26 mouse cellular contexts compared by ENCODE assay signal in genomic region chr9:54299389-54299788, GRCm38 (mm10). TPM values are rescaled to one million over a fixed set of nuclear protein-coding genes. Genes with fewer than 3 reads are reported as not detected.
DNase-seq lines count a peak whose midpoint lies in the region; ATAC-seq and TF ChIP-seq lines count a peak whose summit lies in the region.
"Had no signal": no experiment of that assay in that cellular context is flagged by ENCODE, and none has a peak within 500 bp of the region (broad histone marks: within the 10 kb centered on the region; RNA-seq: fewer than 3 reads in every experiment).

No protein-coding gene starts in this region.

- DNase-seq in liver, adult 2 months (ENCODE audit: extremely low read depth, low read depth, low spot score): peak; percentile 82
- DNase-seq in liver, embryonic 11.5 days (ENCODE audit: low spot score): no peak
- DNase-seq in liver: no peak
- DNase-seq in liver, postnatal 0 days: no peak
- DNase-seq: adrenal gland, adult 8-10 months; adrenal gland, postnatal 25 days; B cell, adult 2 months; cerebellum, adult 11 months; cerebellum, adult 11-12 months; cerebellum, adult 18-20 months had no signal

- peaks cover 12% of the 10 kb centered on the region for H3K4me1 ChIP-seq in liver, adult 2 months (ENCODE audit: control insufficient read depth, insufficient read depth, low read length)
- no peaks in the 10 kb centered on the region for H3K4me1 ChIP-seq in liver, embryonic 11.5 days (replicated peaks; ENCODE audit: control insufficient read depth, insufficient read depth, low read length)
- no peaks in the 10 kb centered on the region for H3K4me1 ChIP-seq in liver, embryonic 16.5 days (ENCODE audit: control insufficient read depth, low read depth, low read length)
- no peaks in the 10 kb centered on the region for H3K4me1 ChIP-seq in liver, postnatal 0 days (ENCODE audit: insufficient read depth)
- H3K4me1 ChIP-seq in liver, embryonic 12.5 days: no peaks in the 10 kb centered on the region

- WGBS in liver, adult 2 months: 21% methylated on average over 3 of the region's 3 CpGs
- whole genome bisulfite sequencing in liver, embryonic 11.5 days: 76% methylated on average over 3 of the region's 3 CpGs
- 51% methylated on average over 3 of the region's 3 CpGs for WGBS in liver, embryonic 16.5 days (ENCODE audit: insufficient replicate concordance)
- WGBS in liver, postnatal 0 days (ENCODE audit: insufficient replicate concordance): 55% methylated on average over 3 of the region's 3 CpGs
- WGBS in liver, embryonic 12.5 days (ENCODE audit: insufficient replicate concordance): 58% methylated on average over 3 of the region's 3 CpGs

- no peaks in the 10 kb centered on the region for H3K36me3 ChIP-seq in liver, adult 2 months (ENCODE audit: control insufficient read depth, insufficient read depth, low read length)
- no peaks in the 10 kb centered on the region for H3K36me3 ChIP-seq in liver, embryonic 11.5 days (ENCODE audit: control insufficient read depth, insufficient read depth, low read length)
- no peaks in the 10 kb centered on the region for H3K36me3 ChIP-seq in liver, embryonic 16.5 days (ENCODE audit: control insufficient read depth, insufficient read depth)
- H3K36me3 ChIP-seq in liver, postnatal 0 days (replicated peaks; ENCODE audit: insufficient read depth, low read length): no peaks in the 10 kb centered on the region
- no peaks in the 10 kb centered on the region for H3K36me3 ChIP-seq in liver, embryonic 12.5 days
- H3K36me3 ChIP-seq: G1E had no signal

- no peak for ATAC-seq in liver, embryonic 11.5 days (replicated peaks; ENCODE audit: low FRiP score)
- ATAC-seq in liver, embryonic 16.5 days (ENCODE audit: low read depth): 0 out of 2 replicates have a peak, but pooled peaks have one; percentile 21
- ATAC-seq in liver, postnatal 0 days: peak; percentile 82
- no peak for ATAC-seq in liver, embryonic 12.5 days
- ATAC-seq: activated CD4-positive, CD25-positive, alpha-beta regulatory T cell, adult 4 months; CD4-positive, CD25-positive, alpha-beta regulatory T cell, adult 4 months; Patski had no signal

- H3K9ac ChIP-seq in liver, adult 2 months (ENCODE audit: low read depth, low read length): no peak overlapping the region
- no peak overlapping the region for H3K9ac ChIP-seq in liver, embryonic 11.5 days (ENCODE audit: low read depth, low read length)
- H3K9ac ChIP-seq in liver, embryonic 16.5 days (ENCODE audit: low read depth, low read length): no peak overlapping the region
- H3K9ac ChIP-seq in liver, postnatal 0 days (replicated peaks): no peak overlapping the region
- H3K9ac ChIP-seq in liver, embryonic 12.5 days: no peak overlapping the region

- no peaks in the 10 kb centered on the region for H3K27me3 ChIP-seq in liver, adult 2 months (ENCODE audit: control insufficient read depth, insufficient read depth, low read length)
- no peaks in the 10 kb centered on the region for H3K27me3 ChIP-seq in liver, embryonic 11.5 days (replicated peaks; ENCODE audit: control insufficient read depth, insufficient read depth, low read length)
- no peaks in the 10 kb centered on the region for H3K27me3 ChIP-seq in liver, embryonic 16.5 days (ENCODE audit: control insufficient read depth, insufficient read depth, low read depth, low read length)
- no peaks in the 10 kb centered on the region for H3K27me3 ChIP-seq in liver, postnatal 0 days (ENCODE audit: insufficient read depth, low read length)
- no peaks in the 10 kb centered on the region for H3K27me3 ChIP-seq in liver, embryonic 12.5 days (replicated peaks)

- no peak for TF ChIP-seq POLR2A in liver, adult 2 months (IDR thresholded peaks at IDR 0.05; ENCODE audit: extremely low read depth, insufficient read depth, low read length)

- TF ChIP-seq EP300 in liver, postnatal 0 days (IDR thresholded peaks at IDR 0.05; ENCODE audit: low read depth): no peak

- peak overlapping the region; percentile 42; the same call in 1 of the 2 replicates for H3K27ac ChIP-seq in liver, adult 2 months (replicated peaks; ENCODE audit: insufficient read depth, low read depth, low read length)
- no peak overlapping the region for H3K27ac ChIP-seq in liver, embryonic 11.5 days (ENCODE audit: low read depth, low read length)
- H3K27ac ChIP-seq in liver, embryonic 16.5 days (ENCODE audit: low read length): no peak overlapping the region
- no peak overlapping the region for H3K27ac ChIP-seq in liver, postnatal 0 days (ENCODE audit: low read depth)
- H3K27ac ChIP-seq in liver, embryonic 12.5 days: no peak overlapping the region

- no peaks in the 10 kb centered on the region for H3K9me3 ChIP-seq in liver, embryonic 11.5 days (ENCODE audit: control insufficient read depth, low read length)
- no peaks in the 10 kb centered on the region for H3K9me3 ChIP-seq in liver, embryonic 16.5 days (replicated peaks; ENCODE audit: control insufficient read depth, low read length)
- no peaks in the 10 kb centered on the region for H3K9me3 ChIP-seq in liver, postnatal 0 days (ENCODE audit: low read length)
- no peaks in the 10 kb centered on the region for H3K9me3 ChIP-seq in liver, embryonic 12.5 days (replicated peaks)
- H3K9me3 ChIP-seq: G1E had no signal

- TF ChIP-seq CTCF in liver, adult 2 months (IDR thresholded peaks at IDR 0.05; ENCODE audit: low read depth, low read length): no peak
- no peak for TF ChIP-seq CTCF in liver, postnatal 0 days (IDR thresholded peaks at IDR 0.05; ENCODE audit: low read depth)

- no peak overlapping the region for H3K4me3 ChIP-seq in liver, adult 2 months (ENCODE audit: insufficient read depth, low read depth, low read length)
- H3K4me3 ChIP-seq in liver, embryonic 11.5 days (ENCODE audit: low read depth, low read length): no peak overlapping the region
- no peak overlapping the region for H3K4me3 ChIP-seq in liver, embryonic 16.5 days (ENCODE audit: low read depth, low read length)
- H3K4me3 ChIP-seq in liver, postnatal 0 days (ENCODE audit: low read depth, low read length): no peak overlapping the region
- H3K4me3 ChIP-seq in liver, embryonic 12.5 days: no peak overlapping the region

- no peaks in the 10 kb centered on the region for H3K79me2 ChIP-seq in liver, adult 2 months (ENCODE audit: control insufficient read depth, insufficient read depth, low read length)

- H3K4me2 ChIP-seq in liver, embryonic 11.5 days: no peak overlapping the region
- H3K4me2 ChIP-seq in liver, embryonic 16.5 days (ENCODE audit: low read depth, low read length): no peak overlapping the region
- no peak overlapping the region for H3K4me2 ChIP-seq in liver, postnatal 0 days (ENCODE audit: low read depth, low read length)
- H3K4me2 ChIP-seq in liver, embryonic 12.5 days: no peak overlapping the region

RNA-seq across cellular contexts. Expression of gene Gldn, which starts 13.1 kb away (rescaled TPM):
- not detected in 2 replicates for total RNA-seq in liver, adult 2 months (2014; rRNA removed)
- not detected in 2 replicates for polyA plus RNA-seq in liver, adult 2 months (2012; rRNA removed)
- polyA plus RNA-seq in liver, embryonic 11.5 days (2014; fragmentation: Nextera tagmentation; extraction: Ambion mirVana): 0.05 TPM in 1 of 2 replicates, not detected in the other
- polyA plus RNA-seq in liver, embryonic 16.5 days (2015; fragmentation: Nextera tagmentation; extraction: Ambion mirVana): not detected in 2 replicates
- polyA plus RNA-seq in liver, postnatal 0 days (2015; fragmentation: Nextera tagmentation; extraction: Ambion mirVana): not detected in 2 replicates
- 0.04 TPM in 1 of 2 replicates, not detected in the other for polyA plus RNA-seq in liver, embryonic 12.5 days (2016; fragmentation: Nextera tagmentation; extraction: Ambion mirVana)
- total RNA-seq: CH12.LX, ES-E14, MEL had no signal
- polyA plus RNA-seq: C2C12; CD4-positive, CD25-positive, alpha-beta regulatory T cell, adult 4 months; G1E had no signal

RNA-seq across cellular contexts. Expression of gene Cyp19a1, which starts 31.5 kb away (rescaled TPM):
- not detected in 2 replicates for total RNA-seq in liver, adult 2 months (2014; rRNA removed)
- not detected in 2 replicates for polyA plus RNA-seq in liver, adult 2 months (2012; rRNA removed)
- polyA plus RNA-seq in liver, embryonic 11.5 days (2014; fragmentation: Nextera tagmentation; extraction: Ambion mirVana): not detected in 2 replicates
- not detected in 2 replicates for polyA plus RNA-seq in liver, embryonic 16.5 days (2015; fragmentation: Nextera tagmentation; extraction: Ambion mirVana)
- polyA plus RNA-seq in liver, postnatal 0 days (2015; fragmentation: Nextera tagmentation; extraction: Ambion mirVana): not detected in 2 replicates
- not detected in 2 replicates for polyA plus RNA-seq in liver, embryonic 12.5 days (2016; fragmentation: Nextera tagmentation; extraction: Ambion mirVana)
- total RNA-seq: adrenal gland, adult 18-20 months; adrenal gland, adult 2 months; adrenal gland, adult 8-10 months; adrenal gland, postnatal 10 days; adrenal gland, postnatal 14 days; adrenal gland, postnatal 25 days; adrenal gland, postnatal 36 days; adrenal gland, postnatal 4 days; CH12.LX; ES-E14; MEL had no signal
- polyA plus RNA-seq: activated CD4-positive, CD25-positive, alpha-beta regulatory T cell, adult 4 months; adrenal gland, adult 2 months; C2C12; G1E; Patski had no signal

Comparison
In these comparisons a context has a peak if more than half of its experiments do, and no peak if none do; other contexts are left out.
1. ATAC-seq: peak in liver, embryonic 16.5 days (single experiment) and liver, postnatal 0 days (single experiment); none in liver, embryonic 11.5 days (single experiment) and liver, embryonic 12.5 days (single experiment).